Mouse (Mus musculus): ENCODE data around the gene Agmat.

Agmat gene

GRCm38 (mm10) chr4:141779828-141780227 is 33.4 kb downstream of the Agmat start:
- DNase-seq (ENCODE audit: low spot score) = no peak

GRCm38 (mm10) chr4:141781201-141781985 is 34.9 kb downstream of the Agmat start:
- no peak for DNase-seq (ENCODE audit: low spot score)

GRCm38 (mm10) chr4:141784835-141785234 is 38.4 kb downstream of the Agmat start:
- no peak for DNase-seq (ENCODE audit: low spot score)

GRCm38 (mm10) chr4:141786141-141786540 is 39.7 kb downstream of the Agmat start:
- no peak for DNase-seq (ENCODE audit: low spot score)

GRCm38 (mm10) chr4:141787046-141787445 is 40.6 kb downstream of the Agmat start:
- no peak for DNase-seq (ENCODE audit: low spot score)

- no peak for DNase-seq (ENCODE audit: low spot score)
Observed at GRCm38 (mm10) chr4:141787462-141787861, 41.0 kb downstream of the Agmat start.

- no peak for DNase-seq (ENCODE audit: low spot score)
Observed at GRCm38 (mm10) chr4:141789564-141790218, 43.2 kb downstream of the Agmat start.

GRCm38 (mm10) chr4:141790524-141790990 is 44.1 kb downstream of the Agmat start, which contains the start of gene Dnajc16:
TSS of gene Dnajc16 (minus strand) at chr4:141790931.
- DNase-seq (ENCODE audit: low spot score) = peak; percentile 99

GRCm38 (mm10) chr4:141791486-141791885 is 45.0 kb downstream of the Agmat start:
- DNase-seq (ENCODE audit: low spot score) = no peak

GRCm38 (mm10) chr4:141791951-141792350 is 45.5 kb downstream of the Agmat start:
- DNase-seq (ENCODE audit: low spot score) = no peak

- DNase-seq (ENCODE audit: low spot score) = peak; percentile 46
Observed at GRCm38 (mm10) chr4:141792554-141793281, 46.2 kb downstream of the Agmat start.

GRCm38 (mm10) chr4:141793282-141794151 is 47.0 kb downstream of the Agmat start, which contains the start of gene Casp9:
TSS of gene Casp9 (plus strand) at chr4:141793612.
- peak; percentile 96 for DNase-seq (ENCODE audit: low spot score)

GRCm38 (mm10) chr4:141794152-141794535 is 47.7 kb downstream of the Agmat start:
- no peak for DNase-seq (ENCODE audit: low spot score)

GRCm38 (mm10) chr4:141796356-141796755 is 49.9 kb downstream of the Agmat start:
- no peak for DNase-seq (ENCODE audit: low spot score)

GRCm38 (mm10) chr4:141796954-141797353 is 50.5 kb downstream of the Agmat start:
- no peak for DNase-seq (ENCODE audit: low spot score)

GRCm38 (mm10) chr4:141797545-141797944 is 51.1 kb downstream of the Agmat start:
- no peak for DNase-seq (ENCODE audit: low spot score)

GRCm38 (mm10) chr4:141804105-141804504 is 57.6 kb downstream of the Agmat start:
- DNase-seq (ENCODE audit: low spot score) = no peak

GRCm38 (mm10) chr4:141805886-141806285 is 59.4 kb downstream of the Agmat start:
- no peak for DNase-seq (ENCODE audit: low spot score)

All from testis, postnatal 14 days (tissue).